Mouse (Mus musculus) activated CD4-positive, CD25-positive, alpha-beta regulatory T cell (primary cell): ENCODE measurements around the gene Pdxk. TPM values are rescaled to one million over a fixed set of nuclear protein-coding genes. Genes with fewer than 3 reads are reported as not detected.

Source experiments
- polyA plus RNA-seq, 2 experiments: library from polyadenylated mRNA; unstranded; fragments of 100-300 nt; shearing (Covaris generic); gene quantifications; one replicate each; pipeline ENCODE4 v1.2.1; 2017

Pdxk gene
- polyA plus RNA-seq = 1 to 10 TPM; 7.4 to 8.8 TPM

GRCm38 (mm10) chr10:78464792-78465207 lies at the start of gene Pdxk:
TSS of gene Pdxk (minus strand) at chr10:78464975.

GRCm38 (mm10) chr10:78425181-78426041 lies 39.4 kb downstream of the Pdxk start, which contains the start of gene Cstb:
TSS of gene Cstb (plus strand) at chr10:78425669.

GRCm38 (mm10) chr10:78412319-78413151 lies 52.2 kb downstream of the Pdxk start, which contains the start of gene Rrp1:
TSS of gene Rrp1 (minus strand) at chr10:78413043.

Other genes starting within 250 kb of the Pdxk start
- gene Trappc10, start 220.3 kb downstream of the Pdxk start, polyA plus RNA-seq = 10 to 100 TPM; 42.4 to 44.6 TPM
- 100 to 1,000 TPM; 205 to 219 TPM for gene Agpat3, start 112.5 kb downstream of the Pdxk start, polyA plus RNA-seq
- 100 to 1,000 TPM; 257 to 260 TPM for gene Rrp1, start 51.9 kb downstream of the Pdxk start, polyA plus RNA-seq
- 100 to 1,000 TPM; 155 to 161 TPM for gene Cstb, start 39.3 kb downstream of the Pdxk start, polyA plus RNA-seq
- gene Olfr1358, start 52.5 kb upstream of the Pdxk start, polyA plus RNA-seq = not detected
- gene Ilvbl, start 109.4 kb upstream of the Pdxk start, polyA plus RNA-seq = 10 to 100 TPM; 77.6 to 97.5 TPM
- gene Syde1, start 127.0 kb upstream of the Pdxk start, polyA plus RNA-seq = under 1 TPM; 0.08 to 0.21 TPM
- gene Olfr1357, start 153.1 kb upstream of the Pdxk start, polyA plus RNA-seq = not detected